Mouse (Mus musculus): ENCODE results near the gene Clec2i.
"Not testable (repeated sequence)": the region's sequence is repeated elsewhere in the genome, so short reads cannot be mapped to it uniquely, and the experiment has no call there.

The Clec2i gene

DNA sequence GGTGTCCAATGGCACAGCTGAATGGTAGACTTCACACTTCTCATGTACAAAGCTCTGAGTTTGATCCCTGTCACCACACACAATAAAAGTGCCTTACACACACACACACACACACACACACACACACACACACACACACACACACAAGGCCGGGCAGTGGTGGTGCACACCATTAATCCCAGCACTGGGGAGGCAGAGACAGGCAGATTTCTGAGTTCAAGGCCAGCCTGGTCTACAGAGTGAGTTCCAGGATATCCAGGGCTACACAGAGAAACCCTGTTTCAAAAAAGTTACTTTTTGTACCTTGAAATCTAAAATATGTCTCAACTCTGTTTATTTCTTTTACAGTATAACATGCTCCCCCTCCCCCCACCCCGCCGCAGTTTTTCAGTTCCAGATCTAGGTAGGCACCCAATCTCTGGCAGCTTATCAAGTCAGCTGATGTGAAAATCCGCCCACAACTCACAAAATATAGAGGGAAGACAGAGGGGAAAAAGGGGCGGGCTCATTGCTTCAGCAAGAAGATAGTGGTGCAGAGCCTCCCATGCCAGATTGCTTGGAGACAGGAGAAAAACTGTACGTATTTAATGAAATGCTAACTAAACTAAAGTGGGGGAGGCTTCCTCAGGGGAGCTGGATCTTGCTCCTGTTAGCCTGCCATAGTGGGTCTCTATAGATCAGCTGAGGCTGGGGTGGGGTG lies at the start of gene Clec2i:
Clec2i (plus strand) TSS at position 498 of the 700 bp plus-strand sequence.
- peak; percentile 31 to 41 for DNase-seq (ENCODE audit: low spot score in 2 of 2)

DNA sequence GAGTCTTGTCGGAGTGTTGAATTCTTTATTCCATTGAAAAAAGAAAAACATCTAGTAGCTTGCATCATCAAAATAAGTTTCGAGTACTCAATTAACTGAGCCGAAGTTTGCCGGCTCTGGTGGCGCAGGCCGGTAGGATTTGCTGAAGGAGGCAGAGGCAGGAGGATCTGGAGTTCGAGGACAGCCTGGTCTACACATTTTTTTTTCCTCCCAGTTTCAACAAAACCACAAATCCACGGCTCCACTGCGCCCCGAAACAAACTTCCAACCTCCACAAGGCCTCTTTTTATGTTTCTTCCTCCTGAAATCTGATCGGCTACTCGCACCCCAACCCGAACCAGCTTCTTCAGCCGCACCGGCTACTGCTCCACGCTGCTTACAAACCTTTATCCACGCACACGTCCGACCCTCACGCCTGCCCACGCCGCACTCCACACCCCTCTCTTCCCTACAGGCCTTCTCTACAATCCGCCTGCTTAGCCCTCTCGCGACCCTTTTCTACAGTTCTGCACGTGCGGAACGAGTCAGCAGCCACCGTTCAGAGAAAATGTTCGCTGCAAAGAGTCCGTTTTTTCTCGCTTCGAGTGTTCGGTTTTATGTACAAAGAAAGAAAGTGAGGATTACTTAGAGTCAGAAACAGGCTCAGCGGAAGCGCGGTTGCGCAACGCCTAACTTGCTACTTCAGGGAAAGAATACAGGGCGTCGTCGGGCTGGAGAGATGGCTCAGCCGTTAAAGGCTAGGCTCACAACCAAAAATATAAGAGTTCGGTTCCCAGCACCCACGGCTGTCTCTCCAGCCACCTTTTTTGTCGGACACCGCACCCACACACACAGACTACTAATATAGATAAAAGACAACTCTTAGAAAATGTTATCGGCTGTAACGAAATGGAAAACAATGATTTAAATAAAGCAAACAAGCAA lies 48.8 kb upstream of the Clec2i start:
- peak; percentile 95 to 96 for DNase-seq (ENCODE audit: low spot score in 2 of 2)

DNA sequence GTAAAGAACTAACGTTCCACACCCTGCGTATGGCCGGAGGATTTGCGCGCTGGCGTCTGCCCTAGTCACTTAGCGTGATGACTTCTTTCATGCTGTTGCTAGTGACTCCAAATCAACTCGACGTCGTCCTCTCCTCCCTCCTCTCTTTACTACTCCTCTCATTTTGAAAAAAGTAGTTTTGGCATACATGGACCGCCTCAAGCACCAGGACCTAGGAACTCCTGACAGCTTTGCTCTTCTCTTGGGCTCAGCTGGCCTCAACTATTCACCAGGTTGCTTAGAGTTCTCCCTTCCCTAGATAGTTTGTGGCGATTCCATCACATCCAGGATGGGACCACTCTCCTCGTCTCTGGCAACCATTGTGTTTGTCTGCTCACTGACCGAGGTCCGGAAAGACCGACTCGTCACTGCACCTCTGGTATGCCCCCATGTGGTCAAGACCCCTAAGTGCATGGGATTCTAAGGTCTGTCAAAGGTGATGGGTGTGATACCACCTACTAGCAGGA lies 48.1 kb upstream of the Clec2i start:
- DNase-seq (ENCODE audit: low spot score in 2 of 2), result peak; percentile 54 to 80

DNA sequence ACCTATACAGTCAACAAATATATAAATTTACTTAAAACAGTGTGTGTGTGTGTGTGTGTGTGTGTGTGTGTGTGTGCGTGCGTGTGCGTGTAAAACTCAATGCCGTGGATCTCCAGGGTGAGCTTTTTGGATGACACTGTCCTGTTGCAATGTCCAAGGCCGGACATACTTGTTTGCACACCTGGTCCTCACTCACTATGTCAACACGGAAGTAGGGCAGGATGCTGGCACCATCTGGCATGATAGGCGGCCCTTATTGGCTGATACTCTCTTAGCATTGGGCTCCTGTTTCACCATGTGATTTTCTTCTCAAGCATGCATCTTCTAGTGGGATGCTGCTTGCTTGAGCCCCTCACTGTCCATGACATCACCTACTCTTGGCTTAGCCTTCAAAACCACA lies 47.5 kb upstream of the Clec2i start:
- DNase-seq (ENCODE audit: low spot score in 2 of 2), result no peak

DNA sequence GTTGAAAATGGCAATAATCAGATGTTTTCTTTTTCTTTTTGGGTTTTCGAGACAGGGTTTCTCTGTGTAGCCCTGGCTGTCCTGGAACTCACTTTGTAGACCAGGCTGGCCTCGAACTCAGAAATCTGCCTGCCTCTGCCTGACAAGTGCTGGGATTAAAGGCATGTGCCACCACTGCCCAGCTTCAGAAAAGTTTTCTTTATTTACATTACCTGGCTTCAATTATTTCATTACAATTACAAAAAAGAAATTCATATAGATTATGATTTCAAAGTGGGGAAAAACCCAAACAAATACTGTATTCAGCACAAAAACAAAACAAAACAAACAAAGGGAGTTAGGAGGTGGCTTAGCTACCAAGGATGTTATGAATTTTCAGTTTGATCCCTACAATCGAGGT lies 46.7 kb upstream of the Clec2i start:
- DNase-seq (ENCODE audit: low spot score in 2 of 2), result not testable (repeated sequence)

GRCm38 (mm10) chr6:128841327-128842089 lies 45.9 kb upstream of the Clec2i start:
- no peak for DNase-seq (ENCODE audit: low spot score in 2 of 2)

DNA sequence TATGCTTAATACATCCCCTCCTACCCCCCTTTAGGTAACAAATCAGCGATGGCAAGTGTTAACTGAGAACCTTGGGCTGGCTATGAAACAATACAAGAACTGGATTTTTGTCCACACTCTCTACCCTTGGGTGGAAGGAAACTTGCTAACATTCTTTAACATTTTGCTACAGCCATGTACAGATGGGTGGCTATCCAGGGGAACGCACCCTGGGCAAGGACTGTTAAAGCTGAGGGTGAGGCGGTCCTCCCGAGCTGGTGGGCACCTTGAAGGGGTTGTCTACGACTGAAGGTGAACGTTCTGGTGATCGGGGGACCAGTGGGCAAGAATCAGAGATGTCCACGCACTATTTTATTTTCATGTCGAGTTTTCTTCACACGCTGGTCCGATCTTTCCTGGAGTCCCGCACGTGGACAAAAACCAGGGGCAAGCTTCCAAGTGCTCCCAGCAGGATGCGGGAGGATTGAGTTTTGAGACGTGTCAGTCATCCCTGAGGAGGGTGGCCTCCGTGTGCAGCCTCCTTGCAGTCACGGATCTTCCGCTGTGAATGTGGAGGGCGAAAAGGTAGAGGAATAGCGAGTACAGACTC lies 44.9 kb upstream of the Clec2i start:
- no peak for DNase-seq (ENCODE audit: low spot score in 2 of 2)

- peak; percentile 95 to 97 for DNase-seq (ENCODE audit: low spot score in 2 of 2)
Observed at GRCm38 (mm10) chr6:128842945-128843478, 44.4 kb upstream of the Clec2i start.

GRCm38 (mm10) chr6:128843479-128843992 lies 43.9 kb upstream of the Clec2i start:
- DNase-seq (ENCODE audit: low spot score in 2 of 2), result peak in 1 of 2 experiments; percentile 31

DNA sequence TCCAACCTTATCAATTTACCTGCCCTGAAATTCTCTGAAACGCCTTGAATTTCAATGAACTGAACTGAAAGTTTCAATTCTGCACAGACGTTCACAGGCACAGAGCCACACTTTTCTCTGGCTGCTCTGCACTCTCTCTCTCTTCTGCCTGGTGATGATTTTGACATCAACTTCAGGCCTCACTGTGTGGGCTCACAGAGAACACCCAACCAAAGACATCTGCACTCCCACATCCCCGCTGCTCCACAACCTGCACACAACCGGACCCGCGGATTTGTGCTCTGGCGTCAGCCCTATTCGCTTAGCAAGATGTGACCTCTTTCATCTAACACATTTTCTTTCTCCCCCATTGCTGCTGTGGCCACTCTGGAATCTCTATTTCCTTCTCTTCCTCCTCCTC lies 43.3 kb upstream of the Clec2i start:
- no peak for DNase-seq (ENCODE audit: low spot score in 2 of 2)

- DNase-seq (ENCODE audit: low spot score in 2 of 2), result no peak
Observed at GRCm38 (mm10) chr6:128844586-128845080, 42.8 kb upstream of the Clec2i start.

DNA sequence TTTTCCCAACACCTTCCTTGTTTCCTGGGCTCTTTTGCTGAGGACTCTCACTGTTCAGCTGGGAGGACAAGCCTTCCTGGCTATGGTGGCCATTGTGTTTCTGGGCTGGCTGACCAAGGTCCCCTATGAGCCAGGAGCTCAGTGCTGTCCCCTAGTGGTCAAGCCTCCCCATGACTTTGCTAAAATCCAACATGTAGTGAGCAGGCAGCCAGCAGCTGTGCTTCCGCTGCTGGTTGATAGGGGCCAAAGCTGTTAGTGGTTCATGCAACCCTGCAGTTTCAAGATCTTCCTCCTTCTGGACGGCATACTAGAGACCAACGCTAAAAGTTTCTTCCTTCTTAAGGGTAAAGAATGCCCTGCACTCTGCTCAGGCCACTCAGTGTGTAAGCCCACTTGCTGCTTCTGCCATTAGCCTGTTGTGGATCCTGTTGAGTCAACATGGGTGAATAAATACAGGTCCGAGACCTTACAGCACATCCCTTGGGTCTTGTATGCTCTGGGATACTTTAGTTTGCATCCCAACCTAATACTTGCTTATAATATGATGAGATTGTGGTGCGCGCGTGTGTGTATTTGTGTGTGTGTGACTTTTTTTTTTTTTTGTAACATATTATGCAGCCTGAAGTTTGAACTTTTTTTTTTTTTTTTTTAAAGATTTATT lies 41.9 kb upstream of the Clec2i start:
- peak; percentile 77 to 78 for DNase-seq (ENCODE audit: low spot score in 2 of 2)

DNA sequence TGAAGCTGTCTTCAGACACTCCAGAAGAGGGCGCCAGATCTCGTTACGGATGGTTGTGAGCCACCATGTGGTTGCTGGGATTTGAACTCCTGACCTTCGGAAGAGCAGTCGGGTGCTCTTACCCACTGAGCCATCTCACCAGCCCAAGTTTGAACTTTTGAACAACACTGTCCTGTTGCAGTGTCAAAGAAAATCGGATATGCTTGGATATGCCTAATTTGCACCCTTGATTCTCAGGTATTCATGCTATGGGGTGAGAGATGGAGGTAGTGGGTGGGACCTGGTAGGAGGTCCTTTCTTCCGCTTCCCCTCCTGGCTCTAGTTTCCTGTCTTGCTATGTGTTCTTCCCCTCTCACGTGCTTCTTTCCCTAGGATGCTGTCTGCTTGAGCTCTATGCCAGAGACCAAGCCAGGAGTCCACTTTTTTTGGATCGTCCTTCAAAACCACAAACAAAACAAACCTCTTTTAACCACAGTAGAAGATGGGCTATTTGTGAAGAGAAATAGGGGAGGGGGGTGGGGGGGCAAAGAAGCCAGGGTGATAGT lies 41.3 kb upstream of the Clec2i start:
- no peak for DNase-seq (ENCODE audit: low spot score in 2 of 2)

DNA sequence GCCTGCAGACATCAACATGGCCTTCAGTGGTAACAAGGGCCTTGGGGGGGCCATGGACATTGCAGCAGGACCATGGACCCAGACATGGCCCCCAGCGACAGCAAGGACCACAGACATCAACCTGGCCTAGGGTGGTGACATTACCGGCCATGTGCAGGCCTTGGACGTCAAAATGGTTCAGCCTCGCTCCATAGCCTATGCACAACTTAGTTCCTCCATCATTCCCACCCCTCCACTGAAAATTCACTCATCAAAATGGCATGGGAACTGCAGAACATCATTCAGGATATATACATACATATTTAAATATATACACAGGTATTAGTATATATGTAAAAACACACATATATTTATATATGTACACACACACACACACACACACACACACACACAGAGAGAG lies 40.0 kb upstream of the Clec2i start:
- no peak for DNase-seq (ENCODE audit: low spot score in 2 of 2)

DNA sequence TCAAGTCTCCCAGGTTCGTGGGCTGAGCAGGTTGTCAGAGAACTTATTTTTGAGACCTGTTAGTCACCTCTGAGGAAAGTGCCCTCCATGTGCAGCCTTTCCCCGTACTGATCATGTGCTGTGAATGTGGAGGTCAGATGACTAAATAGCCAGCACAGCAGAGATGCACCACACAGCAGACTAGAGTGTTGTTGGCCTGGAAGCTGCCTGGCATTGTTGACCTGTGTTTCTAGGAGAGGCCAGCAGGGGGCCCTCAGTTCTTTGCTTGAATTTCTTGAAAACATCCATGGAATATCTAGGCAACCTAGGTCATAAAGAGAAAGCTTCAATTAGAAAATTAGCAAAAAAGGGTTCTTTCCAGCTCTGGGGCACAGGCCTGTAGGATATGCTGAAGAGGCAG lies 37.5 kb upstream of the Clec2i start:
- no peak for DNase-seq (ENCODE audit: low spot score in 2 of 2)

- DNase-seq (ENCODE audit: low spot score in 2 of 2), result no peak
Observed at GRCm38 (mm10) chr6:128850671-128851070, 36.7 kb upstream of the Clec2i start.

GRCm38 (mm10) chr6:128851151-128851550 lies 36.2 kb upstream of the Clec2i start:
- DNase-seq (ENCODE audit: low spot score in 2 of 2), result no peak

DNA sequence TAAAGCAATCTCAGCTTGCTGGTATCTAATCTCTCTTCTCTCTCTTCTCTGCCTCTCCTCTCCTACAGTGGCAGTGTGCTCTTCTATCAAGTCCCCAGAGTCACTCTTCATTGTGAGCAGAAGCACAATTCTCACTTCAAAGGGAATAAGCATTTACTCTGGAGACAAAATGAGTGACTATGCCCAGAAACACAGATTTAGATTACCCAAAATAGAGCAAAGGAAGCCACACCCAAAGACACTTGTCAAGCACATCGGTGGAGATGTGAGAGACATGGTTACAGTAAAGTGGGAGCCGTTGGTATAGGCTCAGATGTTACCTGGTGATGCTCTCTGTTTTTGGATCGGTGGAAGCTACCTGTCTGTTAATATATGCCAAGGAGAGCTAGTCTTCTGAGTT lies 34.6 kb upstream of the Clec2i start:
- no peak for DNase-seq (ENCODE audit: low spot score in 2 of 2)

DNA sequence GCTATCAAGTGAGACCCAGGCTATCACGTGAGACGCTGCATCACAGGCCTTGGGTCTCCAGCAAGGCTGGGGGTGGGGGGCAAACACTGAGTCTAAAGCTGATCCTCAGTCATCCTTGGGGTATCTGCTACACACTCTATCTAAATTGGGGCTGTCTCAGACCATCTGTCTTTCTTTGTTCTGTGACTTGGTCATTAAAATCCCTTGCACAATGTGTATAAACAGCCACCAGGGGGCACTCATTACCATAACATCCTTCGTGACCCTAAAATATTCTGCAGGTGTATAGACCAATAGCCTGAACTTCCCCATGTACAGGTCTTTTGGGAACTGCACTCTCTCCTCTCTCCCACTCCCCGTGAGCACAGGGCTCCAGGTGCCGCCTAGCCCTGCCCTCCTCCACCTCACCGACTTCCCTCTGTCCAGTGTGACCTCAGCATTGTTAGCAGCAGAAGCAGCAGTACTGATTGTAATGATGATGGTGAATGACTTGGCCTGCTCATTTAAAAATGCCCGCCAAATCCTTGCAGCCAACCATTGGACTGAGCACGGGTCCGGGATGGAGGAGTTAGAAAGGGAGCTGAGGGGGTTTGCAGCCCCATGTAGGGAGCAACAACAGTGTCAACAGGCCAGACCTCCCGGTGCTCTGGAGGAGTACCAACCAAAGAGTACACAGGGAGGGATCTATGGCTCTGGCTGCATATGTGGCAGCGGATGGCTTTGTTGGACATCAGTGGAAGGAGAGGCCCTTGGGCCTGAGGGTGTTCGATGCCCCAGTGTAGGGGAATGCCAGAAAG lies 33.2 kb upstream of the Clec2i start:
- DNase-seq (ENCODE audit: low spot score in 2 of 2), result peak; percentile 46 to 69
